Mouse (Mus musculus) ES-Bruce4 (cell line): ENCODE data around the gene Gm2237. TPM values are rescaled to one million over a fixed set of nuclear protein-coding genes. Genes with fewer than 3 reads are reported as not detected.
A peak's percentile ranks its signal among the peaks of the same experiment; 100 is the strongest.
"Not testable (repeated sequence)": the region's sequence is repeated elsewhere in the genome, so short reads cannot be mapped to it uniquely, and the experiment has no call there.

Source experiments
- H3K27ac ChIP-seq: 2 replicates; pipeline ENCODE4 v1.5.1; 2012; ENCODE audit warnings: low read length, inconsistent platforms; ENCODE audit not compliant: insufficient read depth
- H3K27me3 ChIP-seq: 2 replicates; pipeline ENCODE4 v1.6.1; 2012; ENCODE audit warnings: mild to moderate bottlenecking, low read length, inconsistent platforms; ENCODE audit not compliant: control insufficient read depth, poor library complexity, insufficient read depth, severe bottlenecking
- H3K36me3 ChIP-seq: 2 replicates; pipeline ENCODE4 v1.6.1; 2012; ENCODE audit warnings: inconsistent platforms, mild to moderate bottlenecking, low read length, moderate library complexity; ENCODE audit not compliant: control insufficient read depth, poor library complexity, insufficient read depth, severe bottlenecking
- H3K4me1 ChIP-seq: one replicate; pipeline ENCODE4 v1.8.1; 2011; ENCODE audit warnings: low read length; ENCODE audit not compliant: control insufficient read depth, insufficient read depth
- H3K4me3 ChIP-seq: 2 replicates; pipeline ENCODE4 v1.5.1; 2011; ENCODE audit warnings: low read depth, mild to moderate bottlenecking, low read length
- H3K9ac ChIP-seq: 2 replicates; pipeline ENCODE4 v1.6.1; 2012; ENCODE audit warnings: low read depth, mild to moderate bottlenecking, inconsistent platforms; ENCODE audit not compliant: poor library complexity, severe bottlenecking
- H3K9me3 ChIP-seq: replicated peaks from 2 replicates; pipeline ENCODE4 v1.6.1; 2012; ENCODE audit warnings: mild to moderate bottlenecking, low read length, inconsistent platforms; ENCODE audit not compliant: control insufficient read depth, poor library complexity, insufficient read depth, severe bottlenecking
- polyA plus RNA-seq: library from polyadenylated mRNA; stranded (reverse); fragments of >200 nt; gene quantifications from 2 replicates; pipeline ENCODE4 v1.2.4, GENCODE M21; 2011; ENCODE audit warnings: low read depth; ENCODE audit not compliant: missing spikeins, insufficient read depth, insufficient read length

The Gm2237 gene
- 1.9 and 2.0 TPM in 2 replicates for polyA plus RNA-seq

- H3K9ac ChIP-seq = peak within 1 kb of the TSS; percentile 83
- not testable (repeated sequence) for H3K9me3 ChIP-seq, H3K4me1 ChIP-seq, H3K27ac ChIP-seq, H3K36me3 ChIP-seq, H3K27me3 ChIP-seq
- H3K4me3 ChIP-seq = peak within 1 kb of the TSS; percentile 60
Measured at GRCm38 (mm10) chr14:19584804-19585667, at the start of gene Gm2237. TSS of gene Gm2237 (minus strand) at chr14:19585135.

DNA sequence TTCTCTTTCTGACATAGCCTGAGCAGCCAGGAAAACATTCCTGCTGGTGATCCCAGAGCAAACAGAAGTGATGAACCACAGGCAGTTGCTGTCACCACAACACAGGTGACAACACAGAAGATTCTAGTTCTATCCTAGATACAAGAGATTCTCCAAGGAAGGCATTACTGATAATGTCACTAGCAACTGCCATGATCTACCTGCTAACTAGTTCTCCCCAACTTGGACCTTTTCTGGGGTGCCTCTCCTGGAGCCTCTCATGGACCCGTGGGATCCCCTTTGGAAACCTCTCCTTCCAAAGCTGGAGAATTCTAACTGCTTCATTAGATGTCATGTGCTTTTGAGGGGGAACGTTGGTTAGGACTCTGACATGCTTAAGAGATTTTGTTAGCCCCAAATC is 17.5 kb upstream of the Gm2237 start, which contains the start of gene Gm5458:
TSS of gene Gm5458 (minus strand) at position 101 of the 400 bp plus-strand sequence.
- not testable (repeated sequence) for H3K4me1 ChIP-seq, H3K27me3 ChIP-seq, H3K36me3 ChIP-seq, H3K27ac ChIP-seq, H3K4me3 ChIP-seq, H3K9me3 ChIP-seq, H3K9ac ChIP-seq

- not testable (repeated sequence) for H3K27ac ChIP-seq, H3K4me3 ChIP-seq, H3K27me3 ChIP-seq, H3K9me3 ChIP-seq, H3K9ac ChIP-seq, H3K36me3 ChIP-seq, H3K4me1 ChIP-seq
Measured at GRCm38 (mm10) chr14:19549863-19550262, 35.1 kb downstream of the Gm2237 start, which contains the start of gene Gm2244. TSS of gene Gm2244 (minus strand) at chr14:19549963.

Other genes with a start within 250 kb of the Gm2237 start
- 3.8 and 4.5 TPM in 2 replicates for gene Gm21738, start 166.2 kb downstream of the Gm2237 start, polyA plus RNA-seq
- gene Gm2244, start 35.2 kb downstream of the Gm2237 start, polyA plus RNA-seq = not detected in 2 replicates
- gene Gm5458, start 17.4 kb upstream of the Gm2237 start, polyA plus RNA-seq = not detected in 2 replicates
- 125 and 133 TPM in 2 replicates for gene Nid2, start 166.1 kb upstream of the Gm2237 start, polyA plus RNA-seq
- gene Rtraf, start 238.7 kb upstream of the Gm2237 start, polyA plus RNA-seq = 242 and 246 TPM in 2 replicates